Mouse (Mus musculus) forebrain, embryonic 14.5 days (tissue): ENCODE measurements around the gene Rnf6. TPM values are rescaled to one million over a fixed set of nuclear protein-coding genes. Genes with fewer than 3 reads are reported as not detected.

ENCODE experiments used
- ATAC-seq: fragments of 200-750 bp; cut with Nextera tagmentation; 2 replicates; pipeline ENCODE4 v1.8.0; 2017; ENCODE audit warnings: mild to moderate bottlenecking, moderate library complexity
- DNase-seq: peaks from one replicate; pipeline ENCODE4 v3.0.0-alpha.2; 2015; ENCODE audit warnings: low spot score
- H3K27ac ChIP-seq: fragments of 300-500 bp; sonication (generic); 2 replicates; pipeline ENCODE4 v1.5.1; 2014; ENCODE audit warnings: low read depth, mild to moderate bottlenecking, control low read depth, low read length, moderate library complexity
- H3K27me3 ChIP-seq: fragments of 300-500 bp; sonication (generic); replicated peaks from 2 replicates; pipeline ENCODE4 v1.6.1; 2014; ENCODE audit warnings: low read length, control low read depth, mixed read lengths; ENCODE audit not compliant: control insufficient read depth, insufficient read depth
- H3K36me3 ChIP-seq: fragments of 300-500 bp; sonication (generic); 2 replicates; pipeline ENCODE4 v1.6.1; 2014; ENCODE audit warnings: low read length, control low read depth; ENCODE audit not compliant: control insufficient read depth, insufficient read depth
- H3K4me1 ChIP-seq: fragments of 300-500 bp; sonication (generic); 2 replicates; pipeline ENCODE4 v1.6.1; 2014; ENCODE audit warnings: antibody characterized with exemption, low read length, control low read depth; ENCODE audit not compliant: control insufficient read depth, insufficient read depth
- H3K4me2 ChIP-seq: fragments of 300-500 bp; sonication (generic); 2 replicates; pipeline ENCODE4 v1.6.1; 2014; ENCODE audit warnings: mild to moderate bottlenecking, control low read depth, low read length
- H3K4me3 ChIP-seq: fragments of 300-500 bp; sonication (generic); 2 replicates; pipeline ENCODE4 v1.5.1; 2014; ENCODE audit warnings: low read depth, low read length, control low read depth
- H3K9ac ChIP-seq: fragments of 300-500 bp; sonication (generic); 2 replicates; pipeline ENCODE4 v1.6.1; 2014; ENCODE audit warnings: mild to moderate bottlenecking, low read length, control low read depth, moderate library complexity
- H3K9me3 ChIP-seq: fragments of 300-500 bp; sonication (generic); replicated peaks from 2 replicates; pipeline ENCODE4 v1.6.1; 2016; ENCODE audit warnings: low read length, control low read depth, mixed read lengths; ENCODE audit not compliant: control insufficient read depth
- WGBS: fragments of 180-500 bp; shearing (Covaris S2); extraction: QIAGEN DNeasy Blood & Tissue Kit; methylation state at CpG from one replicate; pipeline ENCODE4 v1.1.7; 2014; 5-methylcytosine and 5-hydroxymethylcytosine counted together
- polyA plus RNA-seq: library from polyadenylated mRNA; unstranded; fragments of >200 nt; fragmentation: Nextera tagmentation; extraction: Ambion mirVana; gene quantifications from 2 replicates; pipeline ENCODE4 v1.2.1, GENCODE M21; 2014

Gene Rnf6
- polyA plus RNA-seq, 1 experiment from 2014 or later: 18.9 TPM

DNA sequence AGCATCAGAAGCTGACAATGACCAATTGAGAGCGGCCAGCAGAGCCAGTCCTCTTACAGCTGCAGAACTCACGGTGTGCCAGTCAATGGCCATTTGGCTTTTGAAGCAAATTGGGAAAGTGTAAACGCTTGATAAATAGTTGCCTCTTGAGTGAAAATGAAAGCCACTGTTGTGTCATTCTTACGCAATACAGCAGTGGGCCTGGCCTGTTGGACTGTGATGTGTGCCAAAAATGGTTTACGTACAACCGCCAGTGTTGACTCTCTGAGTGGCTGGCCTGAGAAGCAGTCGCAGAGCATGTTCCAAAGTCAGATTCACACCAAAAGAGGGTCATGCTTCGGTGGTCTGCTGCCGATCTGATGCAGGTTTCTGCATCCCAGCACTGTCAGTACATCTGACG, 27.4 kb upstream of the Rnf6 start:
- 87% methylated on average over 10 of the region's 10 CpGs for WGBS
- H3K9ac ChIP-seq: no peak overlapping the region
- no peaks in the 10 kb centered on the region for H3K4me1 ChIP-seq
- no peaks in the 10 kb centered on the region for H3K9me3 ChIP-seq
- H3K4me3 ChIP-seq: no peak overlapping the region
- H3K27ac ChIP-seq: no peak overlapping the region
- no peak overlapping the region for H3K4me2 ChIP-seq
- H3K36me3 ChIP-seq: peaks cover 4% of the 10 kb centered on the region; the same call in 1 of the 2 replicates
- DNase-seq: no peak
- no peaks in the 10 kb centered on the region for H3K27me3 ChIP-seq
- ATAC-seq: no peak

DNA sequence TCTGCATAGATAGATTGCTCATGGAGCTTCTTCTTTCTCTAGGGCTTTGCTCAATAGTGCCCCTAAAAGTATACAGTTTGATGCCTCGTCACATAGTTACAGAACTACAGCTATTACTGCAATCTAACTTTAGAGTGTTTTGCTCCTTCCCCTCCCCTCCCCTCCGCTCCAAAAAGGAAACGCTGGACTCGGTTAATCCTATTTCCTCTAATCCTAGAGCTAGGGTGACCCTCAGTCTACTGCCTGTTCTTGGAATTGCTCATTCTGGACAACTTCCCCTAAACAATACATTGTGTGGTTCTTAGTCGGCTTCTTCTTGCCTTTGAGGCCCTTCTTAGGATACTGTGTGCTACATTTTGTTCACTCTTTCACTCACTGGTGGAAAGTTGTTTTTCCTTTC, 26.4 kb upstream of the Rnf6 start:
- 42% methylated on average over 5 of the region's 5 CpGs for WGBS
- no peak for DNase-seq
- Histone ChIP-seq H3K36me3 (peaks cover 4% of the 10 kb centered on the region; the same call in 1 of the 2 replicates), H3K4me3 (no peak overlapping the region), H3K4me2 (no peak overlapping the region), H3K4me1 (no peaks in the 10 kb centered on the region), H3K9me3 (no peaks in the 10 kb centered on the region), H3K27me3 (no peaks in the 10 kb centered on the region), H3K27ac (no peak overlapping the region), H3K9ac (no peak overlapping the region)
- no peak for ATAC-seq

DNA sequence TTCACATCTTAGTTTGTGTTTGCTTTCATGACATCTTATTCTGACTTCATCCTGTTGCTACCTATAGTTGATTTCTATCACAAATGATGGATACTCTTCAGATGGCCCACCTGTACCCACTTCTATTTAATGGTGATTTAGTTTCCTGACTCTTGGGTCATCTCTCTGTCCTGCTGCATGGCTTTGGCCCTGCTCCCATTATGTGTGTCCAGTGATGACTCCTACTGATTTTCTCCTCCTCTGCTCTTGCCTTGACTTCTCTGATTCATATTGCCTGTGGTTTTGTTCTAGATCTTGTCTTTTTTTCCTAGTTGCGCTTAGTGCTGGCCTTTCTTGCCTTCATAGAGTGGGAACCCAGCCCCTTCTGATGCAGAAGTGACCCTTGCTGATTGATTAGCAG, 25.0 kb upstream of the Rnf6 start:
- WGBS: 97% methylated on average over 1 of the region's 1 CpGs
- no peaks in the 10 kb centered on the region for H3K9me3 ChIP-seq
- H3K27me3 ChIP-seq: no peaks in the 10 kb centered on the region
- no peak for DNase-seq
- H3K4me2 ChIP-seq: no peak overlapping the region
- no peak overlapping the region for H3K4me3 ChIP-seq
- H3K36me3 ChIP-seq: peaks cover 4% of the 10 kb centered on the region; the same call in 1 of the 2 replicates
- no peak overlapping the region for H3K27ac ChIP-seq
- H3K9ac ChIP-seq: no peak overlapping the region
- no peak for ATAC-seq
- no peaks in the 10 kb centered on the region for H3K4me1 ChIP-seq

DNA sequence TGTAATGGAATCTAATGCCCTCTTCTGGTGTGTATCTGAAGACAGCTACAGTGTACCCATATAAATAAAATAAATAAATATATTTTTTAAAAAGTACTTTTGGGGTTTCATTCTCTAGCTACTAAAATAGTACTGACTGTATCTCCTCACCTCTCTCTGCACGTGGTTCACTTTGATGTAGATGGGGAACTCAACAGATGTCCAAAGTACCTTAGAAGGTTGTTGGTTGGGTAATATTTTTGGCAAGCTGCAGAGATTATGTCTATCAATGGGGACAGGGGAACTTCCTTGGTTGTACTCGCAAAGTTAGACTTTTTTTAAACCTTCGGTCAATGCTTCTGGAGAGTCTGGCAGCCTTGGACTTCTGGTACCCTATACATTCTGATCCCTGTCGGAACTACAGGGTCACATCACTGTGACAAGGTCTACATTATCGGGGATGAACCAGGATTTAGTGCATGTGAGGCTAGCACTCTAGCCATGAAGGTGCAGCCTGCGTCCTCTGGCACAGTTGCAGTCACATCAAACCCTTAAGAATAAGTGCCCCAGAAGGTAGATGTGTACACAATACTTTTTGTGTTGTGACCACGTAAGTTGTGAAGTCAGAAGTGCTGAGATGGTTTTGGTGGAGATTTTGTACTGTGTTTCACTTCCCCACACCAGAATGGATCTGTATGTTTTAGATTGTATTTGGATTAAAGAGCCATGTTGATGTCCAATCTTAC, 24.5 kb upstream of the Rnf6 start:
- H3K27ac ChIP-seq: no peak overlapping the region
- DNase-seq (no peak), ATAC-seq (no peak)
- no peak overlapping the region for H3K4me3 ChIP-seq
- H3K4me1 ChIP-seq: no peaks in the 10 kb centered on the region
- H3K36me3 ChIP-seq: peaks cover 4% of the 10 kb centered on the region; the same call in 1 of the 2 replicates
- WGBS: 95% methylated on average over 7 of the region's 7 CpGs
- H3K4me2 ChIP-seq: no peak overlapping the region
- no peak overlapping the region for H3K9ac ChIP-seq
- H3K27me3 ChIP-seq: no peaks in the 10 kb centered on the region
- no peaks in the 10 kb centered on the region for H3K9me3 ChIP-seq

DNA sequence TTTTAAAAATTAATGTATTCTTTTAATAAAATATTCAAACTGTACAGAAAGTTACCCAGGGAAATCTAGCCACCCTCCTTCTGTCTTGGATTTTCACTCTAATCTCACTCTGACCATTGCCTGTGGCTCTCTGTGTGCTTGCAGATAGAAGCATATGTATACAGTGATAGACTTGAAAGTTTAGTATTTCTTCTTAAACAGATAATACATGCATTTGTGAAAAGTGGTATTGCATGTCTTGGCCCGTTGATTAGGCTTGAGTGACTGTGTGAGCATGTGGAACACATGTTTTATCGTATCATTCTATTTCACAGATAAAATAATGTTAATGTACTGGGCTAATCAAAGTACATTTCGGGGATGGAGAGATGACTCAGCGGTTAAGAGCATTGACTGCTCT, 23.8 kb upstream of the Rnf6 start:
- Histone ChIP-seq H3K4me1 (no peaks in the 10 kb centered on the region), H3K9me3 (no peaks in the 10 kb centered on the region), H3K4me3 (no peak overlapping the region), H3K27ac (no peak overlapping the region), H3K27me3 (no peaks in the 10 kb centered on the region), H3K4me2 (no peak overlapping the region), H3K36me3 (peaks cover 4% of the 10 kb centered on the region; the same call in 1 of the 2 replicates), H3K9ac (no peak overlapping the region)
- ATAC-seq (no peak), DNase-seq (no peak)
- WGBS: 96% methylated on average over 4 of the region's 4 CpGs

DNA sequence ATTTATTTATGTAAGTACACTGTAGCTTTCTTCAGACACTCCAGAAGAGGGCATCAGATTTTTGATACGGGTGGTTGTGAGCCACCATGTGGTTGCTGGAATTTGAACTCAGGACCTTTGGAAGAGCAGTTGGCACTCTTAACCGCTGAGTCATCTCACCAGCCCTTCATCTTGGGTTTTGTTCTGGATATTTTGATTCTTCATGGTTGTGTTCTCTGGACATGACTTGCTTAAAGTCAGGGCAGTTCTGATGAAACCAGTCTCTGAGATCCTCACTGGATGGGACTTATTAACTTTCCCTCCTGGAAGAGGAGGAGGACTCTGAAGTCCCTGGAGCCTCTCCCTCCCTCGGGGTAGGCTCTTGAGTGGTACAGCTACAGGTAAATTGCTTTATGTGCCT, 19.8 kb upstream of the Rnf6 start:
- Histone ChIP-seq H3K9me3 (no peaks in the 10 kb centered on the region), H3K9ac (no peak overlapping the region), H3K27me3 (no peaks in the 10 kb centered on the region), H3K4me2 (no peak overlapping the region), H3K27ac (no peak overlapping the region), H3K4me3 (no peak overlapping the region), H3K4me1 (no peaks in the 10 kb centered on the region), H3K36me3 (0 out of 2 replicates have a peak, but pooled peaks cover 2% of the 10 kb centered on the region)
- DNase-seq: no peak
- no peak for ATAC-seq
- 98% methylated on average over 3 of the region's 3 CpGs for WGBS

DNA sequence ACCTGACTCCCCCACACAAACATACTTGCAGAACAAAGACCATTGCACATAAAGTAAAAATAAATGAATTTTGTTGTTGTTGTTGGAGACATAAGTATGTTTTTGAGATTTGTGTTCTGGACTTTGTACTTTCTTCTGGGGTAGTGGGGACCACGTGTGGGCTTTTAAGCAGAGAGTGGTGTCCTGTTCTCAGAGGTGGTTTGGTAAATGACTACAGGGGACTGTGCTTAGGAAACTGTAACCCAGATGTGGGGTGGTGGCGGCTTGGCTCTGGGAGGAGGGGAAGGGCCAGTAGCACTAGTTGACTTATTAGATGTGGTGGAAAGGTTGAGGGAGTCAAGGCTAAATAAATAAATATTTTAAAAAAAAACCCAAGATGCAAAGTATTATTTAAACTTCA, 19.4 kb upstream of the Rnf6 start:
- ATAC-seq: no peak
- H3K4me1 ChIP-seq: no peaks in the 10 kb centered on the region
- no peak overlapping the region for H3K27ac ChIP-seq
- no peak overlapping the region for H3K9ac ChIP-seq
- H3K27me3 ChIP-seq: no peaks in the 10 kb centered on the region
- no peak overlapping the region for H3K4me3 ChIP-seq
- H3K4me2 ChIP-seq: no peak overlapping the region
- 0 out of 2 replicates have a peak, but pooled peaks cover 2% of the 10 kb centered on the region for H3K36me3 ChIP-seq
- WGBS: 92% methylated on average over 2 of the region's 2 CpGs
- no peak for DNase-seq
- no peaks in the 10 kb centered on the region for H3K9me3 ChIP-seq

DNA sequence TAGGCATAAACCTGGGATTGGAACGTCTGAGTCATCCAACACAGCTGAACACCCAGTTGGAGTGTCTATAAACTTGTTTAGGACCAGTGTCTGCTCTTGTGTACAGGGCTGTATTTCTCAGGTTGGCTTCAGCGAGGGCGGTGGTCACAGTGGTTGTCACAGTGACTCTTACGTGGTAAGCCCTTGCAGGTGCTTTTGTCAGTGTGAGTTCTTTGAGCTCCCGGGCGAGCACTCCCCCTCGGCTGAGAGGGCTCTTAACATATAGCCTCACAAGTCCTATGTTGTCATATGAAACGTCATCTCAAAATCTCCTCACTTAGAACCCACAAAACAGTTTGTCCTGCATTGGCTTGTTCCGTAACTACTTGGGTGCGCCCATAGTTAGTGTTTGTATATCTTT, 16.9 kb upstream of the Rnf6 start:
- DNase-seq (no peak), ATAC-seq (no peak)
- 86% methylated on average over 10 of the region's 10 CpGs for WGBS

DNA sequence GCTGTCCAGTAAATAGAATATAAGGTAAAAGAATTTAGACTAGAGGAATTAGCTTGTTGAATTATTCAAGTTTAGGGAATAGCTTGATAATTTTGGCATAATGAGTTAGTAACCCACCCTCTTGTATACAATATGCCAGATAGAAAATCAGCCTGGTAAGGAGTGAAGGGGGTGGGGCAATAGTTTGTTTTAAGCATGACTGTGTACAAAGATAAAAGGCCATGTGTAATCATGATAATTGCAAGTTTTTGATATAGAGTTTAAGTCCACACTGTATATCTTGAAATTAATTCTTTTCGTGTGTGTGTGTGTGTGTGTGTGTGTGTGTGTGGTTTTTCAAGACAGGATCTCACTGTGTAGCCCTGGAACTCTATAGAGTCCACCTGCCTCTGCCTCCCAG, 13.0 kb upstream of the Rnf6 start:
- H3K9ac ChIP-seq: no peak overlapping the region
- 90% methylated on average over 1 of the region's 1 CpGs for WGBS
- H3K4me1 ChIP-seq: peaks cover 10% of the 10 kb centered on the region
- no peak overlapping the region for H3K4me3 ChIP-seq
- H3K27ac ChIP-seq: no peak overlapping the region
- no peaks in the 10 kb centered on the region for H3K9me3 ChIP-seq
- DNase-seq: no peak
- no peaks in the 10 kb centered on the region for H3K27me3 ChIP-seq
- no peak for ATAC-seq
- no peak overlapping the region for H3K4me2 ChIP-seq
- 0 out of 2 replicates have a peak, but pooled peaks cover 2% of the 10 kb centered on the region for H3K36me3 ChIP-seq

More for the DNA sequence above, 16.9 kb upstream of the Rnf6 start:
- Histone ChIP-seq H3K36me3 (0 out of 2 replicates have a peak, but pooled peaks cover 2% of the 10 kb centered on the region), H3K9ac (no peak overlapping the region), H3K27me3 (no peaks in the 10 kb centered on the region), H3K27ac (no peak overlapping the region), H3K9me3 (no peaks in the 10 kb centered on the region), H3K4me3 (no peak overlapping the region), H3K4me2 (no peak overlapping the region), H3K4me1 (peaks cover 5% of the 10 kb centered on the region; the same call in 1 of the 2 replicates)
